Mouse (Mus musculus) hindbrain, embryonic 16.5 days (tissue): ENCODE results near the gene Kcnd3. TPM values are rescaled to one million over a fixed set of nuclear protein-coding genes. Genes with fewer than 3 reads are reported as not detected.

ENCODE experiments used
- ATAC-seq: fragments of 200-750 bp; cut with Nextera tagmentation; 2 replicates; pipeline ENCODE4 v1.8.0; 2017; ENCODE audit warnings: moderate TSS enrichment, moderate library complexity
- H3K27ac ChIP-seq: fragments of 300-500 bp; sonication (generic); 2 replicates; pipeline ENCODE4 v1.5.1; 2014; ENCODE audit warnings: low read depth, mild to moderate bottlenecking, control low read depth, low read length, moderate library complexity
- H3K27me3 ChIP-seq: fragments of 300-500 bp; sonication (generic); replicated peaks from 2 replicates; pipeline ENCODE4 v1.6.1; 2014; ENCODE audit warnings: low read length; ENCODE audit not compliant: control insufficient read depth, insufficient read depth
- H3K36me3 ChIP-seq: fragments of 300-500 bp; sonication (generic); 2 replicates; pipeline ENCODE4 v1.6.1; 2014; ENCODE audit warnings: mild to moderate bottlenecking, low read length, moderate library complexity, mixed read lengths; ENCODE audit not compliant: control insufficient read depth, insufficient read depth
- H3K4me1 ChIP-seq: fragments of 300-500 bp; sonication (generic); 2 replicates; pipeline ENCODE4 v1.6.1; 2014; ENCODE audit warnings: low read depth, low read length; ENCODE audit not compliant: control insufficient read depth, insufficient read depth
- H3K4me2 ChIP-seq: fragments of 300-500 bp; sonication (generic); 2 replicates; pipeline ENCODE4 v1.6.1; 2014; ENCODE audit warnings: mild to moderate bottlenecking, low read length, control low read depth, moderate library complexity
- H3K4me3 ChIP-seq: fragments of 300-500 bp; sonication (generic); 2 replicates; pipeline ENCODE4 v1.5.1; 2014; ENCODE audit warnings: mild to moderate bottlenecking, low read length, control low read depth, moderate library complexity
- H3K9ac ChIP-seq: fragments of 300-500 bp; sonication (generic); 2 replicates; pipeline ENCODE4 v1.6.1; 2014; ENCODE audit warnings: low read depth, mild to moderate bottlenecking, control low read depth, low read length, moderate library complexity
- H3K9me3 ChIP-seq: fragments of 300-500 bp; sonication (generic); 2 replicates; pipeline ENCODE4 v1.6.1; 2014; ENCODE audit warnings: mild to moderate bottlenecking, low read length, moderate library complexity; ENCODE audit not compliant: control insufficient read depth
- WGBS: fragments of 180-500 bp; shearing (Covaris S2); extraction: QIAGEN DNeasy Blood & Tissue Kit; methylation state at CpG from one replicate; pipeline ENCODE4 v1.1.7; 2014; 5-methylcytosine and 5-hydroxymethylcytosine counted together
- polyA plus RNA-seq: library from polyadenylated mRNA; unstranded; fragments of >200 nt; fragmentation: Nextera tagmentation; extraction: Ambion mirVana; gene quantifications from 2 replicates; pipeline ENCODE4 v1.2.1, GENCODE M21; 2015

Kcnd3 gene
- polyA plus RNA-seq, 1 experiment from 2014 or later: 9.1 TPM

- 2% methylated on average over 22 of the region's 22 CpGs for WGBS
- Histone ChIP-seq H3K4me3 (peak overlapping the region; percentile 83), H3K9me3 (no peaks in the 10 kb centered on the region), H3K36me3 (no peaks in the 10 kb centered on the region), H3K27ac (peak overlapping the region; percentile 87), H3K4me1 (peaks cover 33% of the 10 kb centered on the region), H3K4me2 (peak overlapping the region; percentile 86), H3K9ac (peak overlapping the region; percentile 91), H3K27me3 (no peaks in the 10 kb centered on the region)
- peak; percentile 24; the same call in 1 of the 2 replicates for ATAC-seq
Observed at GRCm38 (mm10) chr3:105450641-105451470, 1.3 kb upstream of the Kcnd3 start.

- H3K36me3 ChIP-seq: no peaks in the 10 kb centered on the region
- H3K9ac ChIP-seq: peak overlapping the region; percentile 91
- H3K9me3 ChIP-seq: no peaks in the 10 kb centered on the region
- H3K4me3 ChIP-seq: peak overlapping the region; percentile 83
- ATAC-seq: peak; percentile 46
- no peaks in the 10 kb centered on the region for H3K27me3 ChIP-seq
- H3K4me2 ChIP-seq: peak overlapping the region; percentile 86
- peak overlapping the region; percentile 87 for H3K27ac ChIP-seq
- peaks cover 33% of the 10 kb centered on the region for H3K4me1 ChIP-seq
- whole genome bisulfite sequencing: under 1% methylated on average over 39 of the region's 60 CpGs
Observed at GRCm38 (mm10) chr3:105452556-105453213, 555 bp downstream of the Kcnd3 start.

GRCm38 (mm10) chr3:105453214-105453950, 1.3 kb downstream of the Kcnd3 start:
- WGBS: 2% methylated on average over 19 of the region's 19 CpGs
- Histone ChIP-seq H3K4me2 (peak overlapping the region; percentile 86), H3K27me3 (no peaks in the 10 kb centered on the region), H3K9ac (peak overlapping the region; percentile 91), H3K27ac (peak overlapping the region; percentile 87), H3K36me3 (no peaks in the 10 kb centered on the region), H3K4me1 (peaks cover 33% of the 10 kb centered on the region), H3K9me3 (no peaks in the 10 kb centered on the region), H3K4me3 (peak overlapping the region; percentile 83)
- ATAC-seq: no peak

GRCm38 (mm10) chr3:105457657-105458056, 5.5 kb downstream of the Kcnd3 start:
- 93% methylated on average over 4 of the region's 4 CpGs for WGBS
- Histone ChIP-seq H3K9me3 (no peaks in the 10 kb centered on the region), H3K36me3 (peaks cover 10% of the 10 kb centered on the region), H3K27ac (no peak overlapping the region), H3K4me3 (no peak overlapping the region), H3K4me2 (no peak overlapping the region), H3K4me1 (peaks cover 19% of the 10 kb centered on the region), H3K27me3 (no peaks in the 10 kb centered on the region), H3K9ac (no peak overlapping the region)
- ATAC-seq: no peak

GRCm38 (mm10) chr3:105466538-105466937, 14.4 kb downstream of the Kcnd3 start:
- Histone ChIP-seq H3K4me2 (no peak overlapping the region), H3K4me3 (no peak overlapping the region), H3K27ac (no peak overlapping the region), H3K9me3 (no peaks in the 10 kb centered on the region), H3K4me1 (0 out of 2 replicates have a peak, but pooled peaks cover 2% of the 10 kb centered on the region), H3K9ac (no peak overlapping the region), H3K36me3 (no peaks in the 10 kb centered on the region), H3K27me3 (no peaks in the 10 kb centered on the region)
- WGBS: 71% methylated on average over 8 of the region's 8 CpGs
- no peak for ATAC-seq

- Histone ChIP-seq H3K36me3 (no peaks in the 10 kb centered on the region), H3K27me3 (no peaks in the 10 kb centered on the region), H3K4me1 (no peaks in the 10 kb centered on the region), H3K4me3 (no peak overlapping the region), H3K4me2 (no peak overlapping the region), H3K9me3 (no peaks in the 10 kb centered on the region), H3K27ac (no peak overlapping the region), H3K9ac (no peak overlapping the region)
- WGBS: 83% methylated on average over 1 of the region's 1 CpGs
- no peak for ATAC-seq
Observed at GRCm38 (mm10) chr3:105472564-105472963, 20.4 kb downstream of the Kcnd3 start.

GRCm38 (mm10) chr3:105476408-105476807, 24.3 kb downstream of the Kcnd3 start:
- Histone ChIP-seq H3K4me2 (no peak overlapping the region), H3K27ac (no peak overlapping the region), H3K27me3 (no peaks in the 10 kb centered on the region), H3K9ac (no peak overlapping the region), H3K4me3 (no peak overlapping the region), H3K9me3 (no peaks in the 10 kb centered on the region), H3K36me3 (no peaks in the 10 kb centered on the region), H3K4me1 (peaks cover 8% of the 10 kb centered on the region)
- peak; percentile 69 for ATAC-seq
- 73% methylated on average over 1 of the region's 1 CpGs for WGBS

GRCm38 (mm10) chr3:105478876-105479275, 26.7 kb downstream of the Kcnd3 start:
- 77% methylated on average over 4 of the region's 4 CpGs for WGBS
- Histone ChIP-seq H3K27me3 (no peaks in the 10 kb centered on the region), H3K4me3 (no peak overlapping the region), H3K27ac (no peak overlapping the region), H3K4me2 (no peak overlapping the region), H3K4me1 (peaks cover 23% of the 10 kb centered on the region), H3K9ac (no peak overlapping the region), H3K36me3 (no peaks in the 10 kb centered on the region), H3K9me3 (no peaks in the 10 kb centered on the region)
- ATAC-seq: no peak
